Mouse (Mus musculus): Measurements from ENCODE around the gene Tnfaip8l1. TPM values are rescaled to one million over a fixed set of nuclear protein-coding genes. Genes with fewer than 3 reads are reported as not detected.

Gene Tnfaip8l1
- polyA plus RNA-seq, 1 experiment from 2014 or later = 7.2 TPM

- WGBS = under 1% methylated on average over 38 of the region's 47 CpGs
Observed at GRCm38 (mm10) chr17:56141702-56142605, 20.3 kb upstream of the Tnfaip8l1 start.

DNA sequence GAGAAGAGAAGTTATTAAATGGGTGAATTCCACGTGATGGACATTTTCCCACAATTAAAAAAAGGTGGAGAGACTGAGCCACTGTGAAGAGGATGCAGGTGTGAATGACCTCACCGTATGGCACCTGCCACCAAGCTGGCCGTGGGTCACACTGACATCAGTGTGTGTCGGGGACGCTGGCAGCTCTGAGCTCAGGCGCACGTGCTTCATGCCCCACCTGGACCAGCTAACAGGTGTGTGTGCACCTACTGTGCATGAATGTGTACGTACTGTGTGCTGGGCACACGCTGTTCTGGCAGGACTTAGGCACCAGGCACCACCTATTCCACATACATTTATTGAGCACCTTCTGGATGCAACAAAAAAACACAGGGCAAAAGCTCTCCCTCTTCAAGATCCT lies 17.7 kb upstream of the Tnfaip8l1 start:
- 78% methylated on average over 9 of the region's 9 CpGs for WGBS
- DNase-seq (ENCODE audit: low spot score) = no peak
- Histone ChIP-seq H3K27ac (replicated peaks) (no peak overlapping the region), H3K4me3 (no peak overlapping the region), H3K27me3 (ENCODE audit: low read depth, poor library complexity, severe bottlenecking) (peaks cover 100% of the 10 kb centered on the region), H3K9me3 (replicated peaks) (no peaks in the 10 kb centered on the region), H3K36me3 (no peaks in the 10 kb centered on the region), H3K4me1 (peaks cover 72% of the 10 kb centered on the region)

More at GRCm38 (mm10) chr17:56141702-56142605, 20.3 kb upstream of the Tnfaip8l1 start:
- Histone ChIP-seq H3K27me3 (ENCODE audit: low read depth, poor library complexity, severe bottlenecking) (peaks cover 100% of the 10 kb centered on the region), H3K9me3 (replicated peaks) (no peaks in the 10 kb centered on the region), H3K27ac (replicated peaks) (peak overlapping the region; percentile 79), H3K4me3 (peak overlapping the region; percentile 57), H3K36me3 (no peaks in the 10 kb centered on the region), H3K4me1 (peaks cover 76% of the 10 kb centered on the region)
- peak; percentile 73 for DNase-seq (ENCODE audit: low spot score)

DNA sequence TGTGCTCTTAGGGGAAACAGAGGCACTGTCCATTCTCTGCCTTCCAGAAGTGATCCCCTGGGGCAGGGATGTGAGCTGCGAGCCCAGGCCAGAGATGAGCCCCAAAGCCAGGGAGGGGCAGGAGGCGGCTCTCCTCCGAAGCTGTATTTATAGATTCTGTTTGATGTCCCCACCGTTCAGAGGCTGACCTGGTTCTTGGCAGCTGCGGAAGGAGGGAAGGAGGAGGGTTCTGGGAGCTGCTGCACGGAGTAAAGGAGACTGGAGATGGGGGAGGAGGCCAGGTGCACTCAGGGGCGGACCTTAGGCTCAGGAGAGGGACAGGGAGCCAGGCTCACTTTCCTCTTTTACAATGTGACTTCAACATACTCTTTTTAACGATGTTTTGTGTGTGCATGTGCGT lies 16.1 kb upstream of the Tnfaip8l1 start:
- Histone ChIP-seq H3K9me3 (replicated peaks) (no peaks in the 10 kb centered on the region), H3K27ac (replicated peaks) (no peak overlapping the region), H3K4me3 (no peak overlapping the region), H3K27me3 (ENCODE audit: low read depth, poor library complexity, severe bottlenecking) (peaks cover 100% of the 10 kb centered on the region), H3K4me1 (peaks cover 60% of the 10 kb centered on the region), H3K36me3 (no peaks in the 10 kb centered on the region)
- no peak for DNase-seq (ENCODE audit: low spot score)
- 19% methylated on average over 9 of the region's 9 CpGs for WGBS

GRCm38 (mm10) chr17:56147420-56147819 lies 14.9 kb upstream of the Tnfaip8l1 start:
- H3K27me3 ChIP-seq (ENCODE audit: low read depth, poor library complexity, severe bottlenecking) = peaks cover 92% of the 10 kb centered on the region
- WGBS = 64% methylated on average over 12 of the region's 12 CpGs
- no peak for DNase-seq (ENCODE audit: low spot score)

GRCm38 (mm10) chr17:56148280-56148679 lies 14.0 kb upstream of the Tnfaip8l1 start:
- Histone ChIP-seq H3K27me3 (ENCODE audit: low read depth, poor library complexity, severe bottlenecking) (peaks cover 84% of the 10 kb centered on the region), H3K36me3 (no peaks in the 10 kb centered on the region), H3K4me1 (peaks cover 41% of the 10 kb centered on the region), H3K9me3 (replicated peaks) (no peaks in the 10 kb centered on the region), H3K4me3 (peak overlapping the region; percentile 47), H3K27ac (replicated peaks) (no peak overlapping the region)
- 14% methylated on average over 9 of the region's 9 CpGs for WGBS
- DNase-seq (ENCODE audit: low spot score) = no peak

More at GRCm38 (mm10) chr17:56147420-56147819, 14.9 kb upstream of the Tnfaip8l1 start:
- Histone ChIP-seq H3K27ac (replicated peaks) (no peak overlapping the region), H3K4me1 (peaks cover 47% of the 10 kb centered on the region), H3K36me3 (no peaks in the 10 kb centered on the region), H3K4me3 (no peak overlapping the region), H3K9me3 (replicated peaks) (no peaks in the 10 kb centered on the region)

DNA sequence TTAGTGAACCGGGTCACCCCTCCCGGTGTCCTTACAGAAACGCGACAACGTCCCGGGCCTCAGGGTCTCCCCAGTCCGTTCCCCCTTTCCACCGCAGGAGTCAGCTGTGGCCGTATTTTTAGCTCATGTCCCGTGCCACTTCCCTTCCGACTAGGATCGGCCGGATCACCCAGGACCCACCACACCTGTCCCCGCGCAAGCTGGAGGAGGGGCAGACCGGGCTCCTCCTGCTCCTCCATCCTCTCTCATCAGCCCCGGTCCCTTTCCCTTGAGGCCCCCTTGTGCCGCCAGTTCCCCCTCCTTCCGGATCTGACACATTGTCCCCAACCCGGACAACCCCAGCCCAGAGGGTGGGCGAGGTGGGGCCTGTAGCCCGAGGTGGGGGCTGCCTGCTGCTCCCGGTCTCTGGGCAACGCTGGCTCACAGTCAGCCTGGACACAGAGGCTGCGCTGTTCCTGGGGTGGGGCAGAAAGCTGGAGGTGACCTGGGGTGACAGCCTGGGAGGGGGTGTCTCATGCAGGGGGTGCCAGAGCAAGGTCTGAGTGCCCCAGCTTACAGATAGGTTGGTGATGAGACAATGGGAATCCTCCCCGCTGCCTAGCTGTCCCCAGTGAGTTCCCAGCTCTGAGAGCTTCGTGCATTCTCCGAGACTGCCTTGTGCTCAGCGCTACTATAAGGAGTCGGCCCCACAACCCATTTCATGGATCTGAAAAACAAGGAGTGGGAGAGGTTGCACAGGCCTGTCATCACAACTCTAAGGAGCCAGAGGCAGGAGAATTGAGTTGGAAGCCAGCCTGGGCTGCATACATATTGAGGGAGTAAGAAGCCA lies 13.3 kb upstream of the Tnfaip8l1 start:
- 1% methylated on average over 30 of the region's 30 CpGs for WGBS
- Histone ChIP-seq H3K36me3 (no peaks in the 10 kb centered on the region), H3K27ac (replicated peaks) (peak overlapping the region; percentile 68)

GRCm38 (mm10) chr17:56149897-56150296 lies 12.4 kb upstream of the Tnfaip8l1 start:
- no peaks in the 10 kb centered on the region for H3K36me3 ChIP-seq
- H3K27ac ChIP-seq (replicated peaks) = no peak overlapping the region
- no peaks in the 10 kb centered on the region for H3K9me3 ChIP-seq (replicated peaks)
- no peak overlapping the region for H3K4me3 ChIP-seq
- peaks cover 83% of the 10 kb centered on the region for H3K27me3 ChIP-seq (ENCODE audit: low read depth, poor library complexity, severe bottlenecking)
- peaks cover 47% of the 10 kb centered on the region for H3K4me1 ChIP-seq
- 33% methylated on average over 2 of the region's 2 CpGs for WGBS
- DNase-seq (ENCODE audit: low spot score) = no peak

More for the DNA sequence above, 13.3 kb upstream of the Tnfaip8l1 start:
- H3K27me3 ChIP-seq (ENCODE audit: low read depth, poor library complexity, severe bottlenecking) = peaks cover 83% of the 10 kb centered on the region
- no peaks in the 10 kb centered on the region for H3K9me3 ChIP-seq (replicated peaks)
- peak overlapping the region; percentile 47 for H3K4me3 ChIP-seq
- H3K4me1 ChIP-seq = peaks cover 46% of the 10 kb centered on the region
- DNase-seq (ENCODE audit: low spot score) = no peak

DNA sequence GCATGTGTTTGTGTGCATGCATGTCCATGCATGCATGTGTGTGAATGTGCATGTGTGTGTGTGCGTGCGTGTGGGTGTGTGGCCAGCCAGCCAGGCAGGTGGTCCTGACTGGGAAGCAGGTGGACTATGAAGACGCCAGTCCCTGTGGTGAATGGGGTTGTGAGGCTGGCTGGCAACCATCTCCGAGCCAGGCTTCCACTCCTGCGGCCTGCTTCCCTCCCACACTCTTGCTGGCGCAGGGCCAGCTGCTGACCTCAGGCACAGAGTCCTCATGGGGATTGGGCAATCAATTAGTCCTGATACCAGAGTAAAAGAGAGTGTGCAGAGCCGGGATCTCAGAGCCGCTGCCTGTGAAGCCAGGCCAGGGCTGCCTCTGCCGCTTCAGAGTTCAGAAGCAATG lies 8.6 kb upstream of the Tnfaip8l1 start:
- Histone ChIP-seq H3K36me3 (no peaks in the 10 kb centered on the region), H3K4me1 (peaks cover 18% of the 10 kb centered on the region), H3K27ac (replicated peaks) (no peak overlapping the region), H3K9me3 (replicated peaks) (no peaks in the 10 kb centered on the region), H3K4me3 (no peak overlapping the region), H3K27me3 (ENCODE audit: low read depth, poor library complexity, severe bottlenecking) (peaks cover 79% of the 10 kb centered on the region)
- 59% methylated on average over 9 of the region's 9 CpGs for WGBS
- no peak for DNase-seq (ENCODE audit: low spot score)

DNA sequence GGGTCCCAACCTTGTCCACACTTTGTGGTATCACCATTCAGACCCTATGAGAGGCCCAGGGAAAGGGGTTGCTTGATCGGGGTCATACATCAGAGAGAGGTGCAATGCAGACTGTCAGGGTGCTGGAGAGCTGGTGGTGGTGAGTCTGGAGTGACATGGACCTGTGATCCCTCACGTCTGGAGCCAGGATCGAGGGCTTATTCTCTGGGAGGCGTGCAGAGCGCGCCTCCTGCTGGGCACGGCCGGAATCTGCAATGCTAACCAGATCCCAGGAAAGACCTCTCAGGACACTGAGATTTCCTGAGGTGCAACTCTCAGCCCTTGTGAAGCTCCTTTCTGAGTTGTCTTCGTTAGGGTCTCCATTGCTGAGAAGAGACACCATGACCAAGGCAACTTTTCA lies 2.5 kb upstream of the Tnfaip8l1 start:
- Histone ChIP-seq H3K27ac (replicated peaks) (no peak overlapping the region), H3K4me3 (no peak overlapping the region), H3K4me1 (peaks cover 19% of the 10 kb centered on the region), H3K27me3 (ENCODE audit: low read depth, poor library complexity, severe bottlenecking) (peaks cover 62% of the 10 kb centered on the region), H3K36me3 (no peaks in the 10 kb centered on the region), H3K9me3 (replicated peaks) (no peaks in the 10 kb centered on the region)
- peak; percentile 75 for DNase-seq (ENCODE audit: low spot score)
- 3% methylated on average over 9 of the region's 9 CpGs for WGBS

GRCm38 (mm10) chr17:56163523-56164102 lies 1.3 kb downstream of the Tnfaip8l1 start:
- no peaks in the 10 kb centered on the region for H3K9me3 ChIP-seq (replicated peaks)
- peaks cover 27% of the 10 kb centered on the region for H3K27me3 ChIP-seq (ENCODE audit: low read depth, poor library complexity, severe bottlenecking)
- WGBS = 83% methylated on average over 6 of the region's 6 CpGs
- no peak overlapping the region for H3K4me3 ChIP-seq
- H3K27ac ChIP-seq (replicated peaks) = no peak overlapping the region
- peaks cover 25% of the 10 kb centered on the region for H3K4me1 ChIP-seq
- no peaks in the 10 kb centered on the region for H3K36me3 ChIP-seq
- DNase-seq (ENCODE audit: low spot score) = no peak

DNA sequence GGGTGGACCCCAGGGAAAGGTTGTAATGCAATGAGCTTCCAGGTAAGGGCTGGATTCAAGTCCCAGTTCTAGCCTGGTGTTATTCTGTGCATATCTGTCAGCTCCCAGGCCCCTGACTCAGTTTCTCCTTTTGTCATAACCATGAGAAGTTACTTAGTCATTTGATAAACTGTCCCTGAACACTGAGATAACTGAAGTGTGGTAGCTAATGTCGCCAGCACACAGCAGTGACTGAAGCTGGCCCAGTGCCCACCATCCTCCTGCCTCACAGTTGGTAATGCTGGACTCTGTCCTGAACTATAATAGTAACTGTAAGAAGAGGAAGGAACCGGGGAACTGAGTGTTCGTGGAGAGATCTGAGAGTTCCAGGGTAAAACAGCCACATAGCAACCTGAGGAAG lies 2.2 kb downstream of the Tnfaip8l1 start:
- Histone ChIP-seq H3K4me1 (peaks cover 25% of the 10 kb centered on the region), H3K4me3 (no peak overlapping the region), H3K27ac (replicated peaks) (no peak overlapping the region), H3K36me3 (no peaks in the 10 kb centered on the region), H3K9me3 (replicated peaks) (no peaks in the 10 kb centered on the region), H3K27me3 (ENCODE audit: low read depth, poor library complexity, severe bottlenecking) (peaks cover 18% of the 10 kb centered on the region)
- 85% methylated on average over 3 of the region's 3 CpGs for WGBS
- no peak for DNase-seq (ENCODE audit: low spot score)

DNA sequence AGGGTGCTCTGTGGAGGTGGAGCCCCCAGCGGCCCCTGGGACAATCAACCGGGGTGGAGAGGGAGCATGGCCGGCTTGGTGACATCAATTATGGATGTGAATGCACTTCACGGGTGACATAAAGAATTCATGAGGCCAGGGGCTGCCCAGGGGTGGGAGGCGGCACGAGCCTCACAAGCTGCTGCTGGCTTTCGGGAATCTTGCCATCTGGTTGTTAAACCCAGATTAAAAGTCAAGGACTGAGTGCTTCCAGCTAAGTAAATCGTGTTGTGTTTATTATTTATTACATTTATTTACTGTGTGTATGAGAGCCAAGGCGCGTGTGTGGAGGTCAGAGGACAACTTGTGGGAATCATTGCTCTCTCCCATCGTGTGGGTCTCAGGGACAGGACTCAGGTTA lies 3.4 kb downstream of the Tnfaip8l1 start:
- Histone ChIP-seq H3K36me3 (no peaks in the 10 kb centered on the region), H3K9me3 (replicated peaks) (no peaks in the 10 kb centered on the region), H3K4me1 (peaks cover 37% of the 10 kb centered on the region), H3K4me3 (no peak overlapping the region), H3K27ac (replicated peaks) (no peak overlapping the region), H3K27me3 (ENCODE audit: low read depth, poor library complexity, severe bottlenecking) (peaks cover 12% of the 10 kb centered on the region)
- DNase-seq (ENCODE audit: low spot score) = no peak
- WGBS = 76% methylated on average over 11 of the region's 11 CpGs

Data from midbrain, embryonic 10.5 days (tissue).